Mouse (Mus musculus) intestine, embryonic 15.5 days (tissue): ENCODE measurements around the gene Selenok. TPM values are rescaled to one million over a fixed set of nuclear protein-coding genes. Genes with fewer than 3 reads are reported as not detected.

ENCODE experiments used
- ATAC-seq: fragments of 200-750 bp; cut with Nextera tagmentation; 2 replicates; pipeline ENCODE4 v1.8.0; 2017; ENCODE audit warnings: moderate TSS enrichment, moderate library complexity
- H3K27ac ChIP-seq: fragments of 300-500 bp; sonication (generic); 2 replicates; pipeline ENCODE4 v1.5.1; 2015; ENCODE audit warnings: mild to moderate bottlenecking, inconsistent platforms
- H3K27me3 ChIP-seq: fragments of 300-500 bp; sonication (generic); replicated peaks from 2 replicates; pipeline ENCODE4 v1.6.1; 2015; ENCODE audit warnings: inconsistent platforms
- H3K36me3 ChIP-seq: fragments of 300-500 bp; sonication (generic); 2 replicates; pipeline ENCODE4 v1.6.1; 2015; ENCODE audit warnings: inconsistent platforms
- H3K4me1 ChIP-seq: fragments of 300-500 bp; sonication (generic); replicated peaks from 2 replicates; pipeline ENCODE4 v1.6.1; 2015; ENCODE audit warnings: inconsistent platforms
- H3K4me2 ChIP-seq: fragments of 300-500 bp; sonication (generic); replicated peaks from 2 replicates; pipeline ENCODE4 v1.6.1; 2015; ENCODE audit warnings: mild to moderate bottlenecking, inconsistent platforms
- H3K4me3 ChIP-seq: fragments of 300-500 bp; sonication (generic); replicated peaks from 2 replicates; pipeline ENCODE4 v1.5.1; 2015; ENCODE audit warnings: inconsistent platforms
- H3K9ac ChIP-seq: fragments of 300-500 bp; sonication (generic); 2 replicates; pipeline ENCODE4 v1.6.1; 2015; ENCODE audit warnings: inconsistent platforms
- H3K9me3 ChIP-seq: fragments of 300-500 bp; sonication (generic); 2 replicates; pipeline ENCODE4 v1.6.1; 2016; ENCODE audit warnings: inconsistent platforms
- WGBS: fragments of 180-500 bp; shearing (Covaris S2); methylation state at CpG from one replicate; pipeline ENCODE4 v1.1.7; 2015; 5-methylcytosine and 5-hydroxymethylcytosine counted together
- polyA plus RNA-seq: library from polyadenylated mRNA; unstranded; fragments of >200 nt; fragmentation: Nextera tagmentation; extraction: Ambion mirVana; gene quantifications from 2 replicates; pipeline ENCODE4 v1.2.1, GENCODE M21; 2015

The Selenok gene
- polyA plus RNA-seq, 1 experiment from 2014 or later, result 267 TPM

DNA sequence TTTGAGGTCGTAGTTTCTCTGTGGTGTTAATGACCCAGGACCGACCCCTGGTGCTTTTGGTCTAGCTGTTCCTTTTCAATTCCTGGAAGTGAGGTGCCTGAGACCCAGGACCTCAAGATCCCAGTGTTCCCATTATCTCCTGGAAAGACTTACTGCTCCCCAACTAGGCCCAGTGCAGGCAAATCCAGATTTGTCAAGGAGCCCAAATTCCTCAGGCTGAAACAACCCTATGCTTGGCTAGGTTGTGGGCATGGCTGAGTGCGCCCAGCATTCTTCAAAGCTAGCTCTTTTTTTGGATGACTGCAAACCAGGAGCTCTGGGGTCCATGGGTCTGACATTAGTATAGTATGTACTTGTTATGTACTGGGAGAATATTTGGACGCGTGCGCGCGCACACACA is 51.3 kb downstream of the Selenok start:
- no peaks in the 10 kb centered on the region for H3K36me3 ChIP-seq
- H3K4me1 ChIP-seq, result 0 out of 2 replicates have a peak, but pooled peaks cover 6% of the 10 kb centered on the region
- ATAC-seq, result no peak
- no peaks in the 10 kb centered on the region for H3K27me3 ChIP-seq
- WGBS, result 89% methylated on average over 8 of the region's 8 CpGs
- H3K27ac ChIP-seq, result no peak overlapping the region
- H3K4me2 ChIP-seq, result no peak overlapping the region
- no peak overlapping the region for H3K4me3 ChIP-seq
- H3K9ac ChIP-seq, result no peak overlapping the region
- no peaks in the 10 kb centered on the region for H3K9me3 ChIP-seq

DNA sequence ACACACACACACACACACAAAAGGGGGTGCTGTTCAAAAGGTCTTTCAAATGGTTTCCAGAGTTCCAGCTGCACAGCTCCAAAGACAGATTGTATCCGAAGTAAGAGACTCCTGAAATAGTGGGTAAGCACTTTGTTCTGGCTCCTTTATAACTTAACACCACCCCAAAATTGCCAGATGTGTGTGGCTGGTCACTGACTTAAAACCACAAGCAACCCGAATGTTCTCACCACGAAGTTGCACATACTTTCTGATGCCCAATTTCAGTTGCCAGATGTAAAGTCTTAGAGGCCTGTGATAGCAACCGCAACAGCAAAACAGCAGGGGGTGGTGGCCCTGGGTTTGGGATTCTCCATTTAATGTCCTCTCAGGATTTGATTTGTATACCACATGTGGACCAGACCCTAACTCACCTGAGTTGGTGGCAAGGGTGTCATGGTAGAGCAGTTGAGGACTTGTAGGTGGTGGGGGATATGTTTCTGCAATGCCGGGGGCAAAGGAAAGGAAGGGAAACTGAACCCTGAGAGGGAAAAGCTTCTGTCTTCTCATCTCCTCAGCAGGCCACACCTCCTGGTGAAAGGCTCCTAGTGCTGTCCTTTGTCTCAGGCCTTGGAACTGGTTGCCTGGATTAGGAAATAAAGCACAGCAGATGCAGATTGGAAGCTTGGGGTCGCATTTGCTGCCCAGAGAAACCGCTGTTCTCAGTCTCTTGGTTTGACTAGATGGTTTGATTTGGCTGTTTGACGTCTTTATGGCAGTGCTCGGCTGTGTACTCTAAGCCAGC is 51.9 kb downstream of the Selenok start:
- Histone ChIP-seq H3K4me1 (0 out of 2 replicates have a peak, but pooled peaks cover 6% of the 10 kb centered on the region), H3K27ac (no peak overlapping the region), H3K36me3 (no peaks in the 10 kb centered on the region), H3K9ac (no peak overlapping the region), H3K4me2 (no peak overlapping the region), H3K27me3 (no peaks in the 10 kb centered on the region), H3K4me3 (no peak overlapping the region), H3K9me3 (no peaks in the 10 kb centered on the region)
- no peak for ATAC-seq
- 56% methylated on average over 9 of the region's 9 CpGs for WGBS

GRCm38 (mm10) chr14:30022471-30022870 is 54.4 kb downstream of the Selenok start:
- no peak overlapping the region for H3K4me2 ChIP-seq
- H3K4me1 ChIP-seq, result 0 out of 2 replicates have a peak, but pooled peaks cover 6% of the 10 kb centered on the region
- ATAC-seq, result no peak
- H3K27me3 ChIP-seq, result no peaks in the 10 kb centered on the region
- H3K36me3 ChIP-seq, result no peaks in the 10 kb centered on the region
- 93% methylated on average over 6 of the region's 6 CpGs for WGBS
- H3K27ac ChIP-seq, result no peak overlapping the region
- no peaks in the 10 kb centered on the region for H3K9me3 ChIP-seq
- no peak overlapping the region for H3K9ac ChIP-seq
- no peak overlapping the region for H3K4me3 ChIP-seq

- no peak for ATAC-seq
- Histone ChIP-seq H3K4me2 (no peak overlapping the region), H3K9ac (no peak overlapping the region), H3K27ac (no peak overlapping the region), H3K4me3 (no peak overlapping the region), H3K9me3 (no peaks in the 10 kb centered on the region), H3K27me3 (no peaks in the 10 kb centered on the region), H3K4me1 (0 out of 2 replicates have a peak, but pooled peaks cover 2% of the 10 kb centered on the region), H3K36me3 (no peaks in the 10 kb centered on the region)
- WGBS, result 33% methylated on average over 7 of the region's 7 CpGs
Measured at GRCm38 (mm10) chr14:30024387-30024786, 56.3 kb downstream of the Selenok start.

Other genes starting within 250 kb of the Selenok start
- 1.4 and 1.7 TPM in 2 replicates for gene Cacna2d3, start 246.4 kb upstream of the Selenok start, polyA plus RNA-seq
- 51.9 and 55.7 TPM in 2 replicates for gene Actr8, start 10.0 kb downstream of the Selenok start, polyA plus RNA-seq
- gene Il17rb, start 40.6 kb downstream of the Selenok start, polyA plus RNA-seq, result 0.74 and 0.76 TPM in 2 replicates
- gene Chdh, start 40.7 kb downstream of the Selenok start, polyA plus RNA-seq, result 1.3 and 1.5 TPM in 2 replicates